Mouse (Mus musculus) ES-Bruce4 (cell line): ENCODE results near the gene Phldb3.

Experiments
- CTCF ChIP-seq: IDR thresholded peaks from one replicate; pipeline ENCODE4 v1.8.1; 2011; ENCODE audit warnings: low read depth, low read length
- EP300 ChIP-seq: IDR thresholded peaks from 2 replicates; pipeline ENCODE4 v1.6.1; 2011; ENCODE audit warnings: low read depth, low read length; ENCODE audit not compliant: insufficient read depth
- POLR2A ChIP-seq: IDR thresholded peaks from one replicate; pipeline ENCODE4 v1.8.1; 2011; ENCODE audit warnings: low read length; ENCODE audit not compliant: insufficient read depth

- peak; percentile 47 for TF ChIP-seq POLR2A
- no peak for TF ChIP-seq CTCF
- no peak for TF ChIP-seq EP300
Measured at GRCm38 (mm10) chr7:24593621-24594308, 16.8 kb upstream of the Phldb3 start.
